Mouse (Mus musculus) stomach, postnatal 0 days (tissue): ENCODE data around the gene Rasal3.

ENCODE experiments used
- CTCF ChIP-seq: IDR thresholded peaks from 2 replicates; pipeline ENCODE4 v1.5.1; 2016; ENCODE audit warnings: antibody characterized with exemption, low read depth, mild to moderate bottlenecking, moderate library complexity
- EP300 ChIP-seq: optimal IDR thresholded peaks from 2 replicates; pipeline ENCODE3; 2016; ENCODE audit warnings: antibody characterized with exemption

- TF ChIP-seq EP300 (no peak), CTCF (no peak)
Measured at GRCm38 (mm10) chr17:32365296-32365695, 38.1 kb downstream of the Rasal3 start.
